Mouse (Mus musculus) left cerebral cortex, adult 9 months (tissue): Measurements from ENCODE around the gene Rtp2.

Source experiments
- DNase-seq, 2 experiments: peaks; one replicate each; pipeline ENCODE4 v3.0.0; 2022; ENCODE audit warnings: low spot score in 2 of 2

Gene Rtp2

GRCm38 (mm10) chr16:23890636-23891035 is 41.6 kb downstream of the Rtp2 start, which contains the start of gene Sst:
TSS of gene Sst (minus strand) at chr16:23890958.
- DNase-seq = no peak

DNA sequence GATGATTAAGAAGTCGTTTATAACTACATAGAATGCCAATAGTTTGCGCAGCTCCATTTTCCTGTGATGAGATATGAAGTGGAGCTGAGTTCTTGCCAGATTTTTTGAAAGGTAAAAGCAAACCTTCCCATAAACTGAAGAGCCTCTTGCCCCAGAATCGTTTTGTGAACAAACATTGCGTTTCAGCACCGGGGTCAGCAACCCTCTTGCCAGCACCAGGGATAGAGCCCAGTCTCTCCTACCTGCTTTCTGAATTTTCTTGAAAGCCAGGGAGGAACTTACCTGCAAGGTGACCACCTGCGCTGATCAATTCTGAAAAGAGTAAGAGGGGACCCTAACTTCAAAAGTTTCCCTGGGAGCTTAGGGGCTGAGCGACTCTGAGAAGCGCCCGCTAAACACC is 42.0 kb downstream of the Rtp2 start:
- no peak for DNase-seq

DNA sequence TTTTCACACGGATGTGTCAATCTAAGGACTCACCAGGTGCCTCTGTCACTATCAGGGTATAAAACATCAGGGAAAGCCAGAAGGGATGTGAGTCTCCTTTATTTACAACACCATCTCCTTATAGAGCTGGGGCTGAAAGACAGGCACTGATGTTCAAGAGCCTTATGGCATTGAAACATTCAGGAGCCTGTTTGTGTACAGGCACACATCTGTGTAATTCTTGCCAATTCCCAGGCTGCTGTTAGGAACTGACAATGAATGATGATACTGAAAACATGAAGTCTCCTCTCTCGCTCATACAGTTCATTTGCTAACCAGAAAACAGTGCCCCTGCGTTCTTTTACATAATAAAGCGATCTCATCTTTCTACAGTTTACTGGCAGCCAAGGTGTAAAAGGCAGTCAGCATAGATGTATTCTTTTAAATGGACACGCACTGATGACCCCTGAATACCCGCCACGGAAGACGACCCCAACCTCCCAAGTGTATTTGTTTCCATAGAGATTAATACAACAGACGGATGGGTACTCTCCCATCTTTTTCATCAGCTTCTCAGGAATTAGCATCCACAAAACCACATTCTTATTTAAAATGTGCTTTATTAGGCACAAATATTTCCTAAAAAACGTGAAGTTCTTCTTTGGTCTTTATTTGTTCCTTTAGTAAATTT is 44.1 kb downstream of the Rtp2 start:
- DNase-seq = no peak

- no peak for DNase-seq
These were observed 47.1 kb downstream of the Rtp2 start for GRCm38 (mm10) chr16:23885098-23885497.
